Comparison of ENCODE assay signal across 8 mouse cellular contexts in genomic region chrX:109011611-109012185, GRCm38 (mm10). TPM values are rescaled to one million over a fixed set of nuclear protein-coding genes. Genes with fewer than 3 reads are reported as not detected.
DNase-seq lines count a peak whose midpoint lies in the region; ATAC-seq and TF ChIP-seq lines count a peak whose summit lies in the region.

No protein-coding gene starts in this region.

- peak; percentile 3 for DNase-seq in frontal cortex, postnatal 36 days (ENCODE audit: low spot score in 2 of 2)
- no peak for DNase-seq in frontal cortex, postnatal 10 days (ENCODE audit: low spot score in 2 of 2)
- DNase-seq in adipocyte (ENCODE audit: low spot score): peak; percentile 39
- peak; percentile 17 for DNase-seq in lung, adult 2 months
- DNase-seq in retina, adult 2 months (ENCODE audit: low read depth, low spot score): peak; percentile 1
- DNase-seq in cerebellum, adult 18-20 months: no peak

- peak overlapping the region; percentile 52 for H3K4me3 ChIP-seq in forebrain, embryonic 15.5 days
- H3K4me3 ChIP-seq in intestine, postnatal 0 days (ENCODE audit: low read depth, low read length): peak overlapping the region; percentile 52
- H3K4me3 ChIP-seq in lung, adult 2 months (replicated peaks; ENCODE audit: extremely low read depth, low read depth, low read length): peak overlapping the region; percentile 58

- no peak for TF ChIP-seq POLR2A in lung, adult 2 months (IDR thresholded peaks at IDR 0.05; ENCODE audit: borderline replicate concordance, extremely low read depth, low read depth, low read length)

- H3K4me2 ChIP-seq in forebrain, embryonic 15.5 days (replicated peaks): peak overlapping the region; percentile 52
- H3K4me2 ChIP-seq in intestine, postnatal 0 days (replicated peaks; ENCODE audit: low read depth): peak overlapping the region; percentile 73

- H3K27ac ChIP-seq in forebrain, embryonic 15.5 days (replicated peaks): no peak overlapping the region
- H3K27ac ChIP-seq in intestine, postnatal 0 days (ENCODE audit: low read depth, low read length): no peak overlapping the region

- no peaks in the 10 kb centered on the region for H3K9me3 ChIP-seq in forebrain, embryonic 15.5 days
- H3K9me3 ChIP-seq in intestine, postnatal 0 days (ENCODE audit: control insufficient read depth): no peaks in the 10 kb centered on the region

- no peaks in the 10 kb centered on the region for H3K27me3 ChIP-seq in forebrain, embryonic 15.5 days
- no peaks in the 10 kb centered on the region for H3K27me3 ChIP-seq in intestine, postnatal 0 days (replicated peaks; ENCODE audit: control insufficient read depth, insufficient read depth, low read length)

- H3K9ac ChIP-seq in forebrain, embryonic 15.5 days (replicated peaks): peak overlapping the region; percentile 26; the same call in 1 of the 2 replicates
- 0 out of 2 replicates have a peak overlapping the region, but pooled peaks have one; percentile 34 for H3K9ac ChIP-seq in intestine, postnatal 0 days (ENCODE audit: low read depth, low read length)

- 29% methylated on average over 13 of the region's 13 CpGs for WGBS in forebrain, embryonic 15.5 days
- 23% methylated on average over 13 of the region's 13 CpGs for WGBS in intestine, postnatal 0 days
- WGBS in lung, adult 2 months: 41% methylated on average over 13 of the region's 13 CpGs

- no peaks in the 10 kb centered on the region for H3K4me1 ChIP-seq in forebrain, embryonic 15.5 days
- H3K4me1 ChIP-seq in intestine, postnatal 0 days (replicated peaks; ENCODE audit: control insufficient read depth, insufficient read depth, low read length): no peaks in the 10 kb centered on the region
- no peaks in the 10 kb centered on the region for H3K4me1 ChIP-seq in lung, adult 2 months (ENCODE audit: control insufficient read depth, insufficient read depth, low read length)

- no peak for ATAC-seq in forebrain, embryonic 15.5 days (replicated peaks)
- ATAC-seq in intestine, postnatal 0 days: no peak

- H3K36me3 ChIP-seq in forebrain, embryonic 15.5 days: no peaks in the 10 kb centered on the region
- H3K36me3 ChIP-seq in intestine, postnatal 0 days (ENCODE audit: control insufficient read depth, insufficient read depth): no peaks in the 10 kb centered on the region

- TF ChIP-seq CTCF in intestine, postnatal 0 days (IDR thresholded peaks at IDR 0.05; ENCODE audit: low read depth): no peak
- no peak for TF ChIP-seq CTCF in lung, adult 2 months (IDR thresholded peaks at IDR 0.05; ENCODE audit: insufficient read depth, low read length)

RNA-seq across cellular contexts. Expression of gene Hmgn5, which starts 1.5 kb away (rescaled TPM):
- polyA plus RNA-seq in forebrain, embryonic 15.5 days (2015; fragmentation: Nextera tagmentation; extraction: Ambion mirVana): 19.7 and 21.0 TPM in 2 replicates
- polyA plus RNA-seq in intestine, postnatal 0 days (2015; fragmentation: Nextera tagmentation; extraction: Ambion mirVana): 24.1 and 25.8 TPM in 2 replicates
- polyA plus RNA-seq in lung, adult 2 months (2012; rRNA removed): 0.36 and 0.69 TPM in 2 replicates

Comparison
In these comparisons a context has a peak if more than half of its experiments do, and no peak if none do; other contexts are left out.
1. DNase-seq: peak in frontal cortex, postnatal 36 days (2 of 2), adipocyte (single experiment), lung, adult 2 months (single experiment) and retina, adult 2 months (single experiment); none in frontal cortex, postnatal 10 days (0 of 2) and cerebellum, adult 18-20 months (0 of 2).
2. RNA of gene Hmgn5, which starts 1.5 kb away (polyA plus RNA-seq): 24.1 to 25.8 TPM in intestine, postnatal 0 days and 19.7 to 21.0 TPM in forebrain, embryonic 15.5 days; 0.36 to 0.69 TPM in lung, adult 2 months; every median in the first group is over 10 times any median in the second.
3. Peak in every context shown above with its lines, with median percentiles within 50 percentile points of each other: H3K4me3 ChIP-seq.